Mouse (Mus musculus) urinary bladder, postnatal 4 days (tissue): Measurements from ENCODE around the gene Atp1b1.

Experiments used
- DNase-seq, 2 experiments: peaks; one replicate each; pipeline ENCODE4 v3.0.0; 2021 to 2022; ENCODE audit warnings: low spot score in 2 of 2

The Atp1b1 gene

DNA sequence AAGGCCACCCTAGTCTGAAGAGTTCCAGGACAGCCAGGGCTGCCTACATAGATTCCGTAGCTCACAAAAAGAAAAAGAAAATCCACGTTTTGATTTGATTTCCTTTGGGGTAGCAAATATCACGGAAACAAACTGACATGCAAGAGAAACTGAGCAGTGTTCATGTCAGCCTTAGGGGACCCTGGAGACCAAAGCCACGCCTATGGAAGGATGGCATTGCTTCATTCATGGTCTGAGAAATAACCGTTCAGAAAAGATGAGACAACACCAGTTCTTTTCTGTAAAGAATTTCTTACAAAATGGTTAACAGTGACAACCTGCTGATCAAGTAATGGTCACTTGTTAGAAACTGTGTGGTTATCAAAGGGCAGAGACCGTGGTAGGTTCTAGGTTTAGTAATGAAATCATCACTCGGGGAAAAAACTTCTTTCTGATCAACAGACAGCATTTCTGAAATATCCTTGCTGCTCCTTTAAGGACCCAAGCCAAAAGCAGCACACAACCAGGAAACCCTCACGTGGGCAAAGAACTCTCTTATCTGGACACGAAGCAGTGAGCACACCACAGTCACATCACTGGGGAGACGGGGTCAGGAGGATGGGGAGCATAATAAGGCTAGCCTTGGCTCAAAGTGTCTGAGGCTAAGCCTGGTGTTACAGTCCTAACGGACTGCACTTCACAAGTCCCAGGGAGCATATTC lies 17.3 kb downstream of the Atp1b1 start:
- DNase-seq, result no peak

DNA sequence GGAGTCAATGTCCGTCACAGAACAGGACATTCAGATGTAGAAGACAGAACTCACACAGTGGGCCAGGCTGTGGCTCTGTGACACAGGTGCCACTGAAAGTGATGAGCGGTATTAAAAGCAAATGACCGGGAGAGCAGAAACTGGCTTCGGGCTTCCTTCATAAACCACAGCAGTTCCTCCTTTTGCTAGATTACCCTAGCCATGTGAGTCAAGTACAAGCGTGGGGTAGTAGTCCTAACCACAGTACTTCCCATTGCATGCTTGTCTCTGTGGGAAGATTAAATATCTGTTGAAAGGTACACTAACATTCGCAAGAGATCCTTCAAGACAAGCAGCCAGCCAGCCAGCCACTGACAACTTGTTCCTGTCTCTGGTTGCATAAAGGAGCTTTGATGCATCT lies 17.9 kb downstream of the Atp1b1 start:
- DNase-seq, result no peak

DNA sequence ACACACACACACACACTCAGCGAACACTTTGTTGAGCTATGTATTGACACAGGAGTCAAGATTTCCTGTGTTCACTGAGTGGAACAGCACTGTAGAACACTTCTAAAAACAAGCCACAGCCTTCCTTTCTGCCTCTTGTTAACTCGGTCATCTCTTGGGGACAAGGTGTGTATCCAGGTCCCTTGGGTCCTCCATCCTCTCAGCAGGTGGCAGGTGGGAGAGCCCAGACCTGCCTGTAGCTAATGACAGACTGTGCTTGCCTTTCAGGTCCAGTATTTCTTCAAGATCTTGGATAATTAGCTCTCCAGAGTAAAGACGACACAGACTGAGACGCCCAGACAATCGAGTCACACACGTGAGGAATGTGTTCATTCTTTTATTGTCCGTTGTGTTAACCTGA lies 21.4 kb downstream of the Atp1b1 start:
- no peak for DNase-seq

DNA sequence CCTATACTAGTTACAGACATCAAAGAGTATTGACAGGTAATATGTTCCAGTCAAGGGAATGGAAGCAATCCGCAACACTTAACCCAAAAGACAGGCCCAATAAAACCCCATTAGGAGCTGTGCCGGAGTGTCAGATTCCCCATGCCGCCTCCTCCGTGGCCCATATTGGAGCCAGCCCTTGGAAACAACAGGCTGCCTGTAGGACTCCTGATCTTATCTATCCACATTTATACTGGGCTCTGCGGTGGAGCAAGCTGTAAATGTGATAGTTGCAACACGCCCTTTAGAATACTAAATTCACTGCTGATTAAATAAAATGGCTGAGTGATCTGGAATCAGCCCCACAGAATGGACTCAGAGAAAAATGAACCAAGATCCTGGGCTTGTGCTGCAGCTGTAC lies 24.1 kb downstream of the Atp1b1 start:
- DNase-seq, result no peak

DNA sequence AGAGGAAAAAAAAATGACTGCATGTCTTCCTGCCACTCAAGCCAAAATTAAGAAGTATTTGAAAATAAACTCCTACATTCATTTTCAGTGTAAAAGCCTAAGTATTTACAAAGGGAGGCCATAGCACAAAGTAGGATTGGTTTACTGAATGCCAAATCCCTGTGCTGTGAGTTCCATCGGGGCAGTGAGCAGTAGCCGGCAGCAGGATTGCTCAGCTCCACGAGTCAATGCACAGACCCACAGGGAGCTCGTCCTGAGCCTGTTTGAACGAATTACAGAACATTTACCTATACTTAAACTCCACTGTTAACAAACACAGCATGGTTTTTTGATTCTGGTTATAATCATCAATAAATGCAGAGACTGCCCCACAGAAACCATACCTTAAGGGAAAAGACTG lies 25.5 kb downstream of the Atp1b1 start:
- no peak for DNase-seq

DNA sequence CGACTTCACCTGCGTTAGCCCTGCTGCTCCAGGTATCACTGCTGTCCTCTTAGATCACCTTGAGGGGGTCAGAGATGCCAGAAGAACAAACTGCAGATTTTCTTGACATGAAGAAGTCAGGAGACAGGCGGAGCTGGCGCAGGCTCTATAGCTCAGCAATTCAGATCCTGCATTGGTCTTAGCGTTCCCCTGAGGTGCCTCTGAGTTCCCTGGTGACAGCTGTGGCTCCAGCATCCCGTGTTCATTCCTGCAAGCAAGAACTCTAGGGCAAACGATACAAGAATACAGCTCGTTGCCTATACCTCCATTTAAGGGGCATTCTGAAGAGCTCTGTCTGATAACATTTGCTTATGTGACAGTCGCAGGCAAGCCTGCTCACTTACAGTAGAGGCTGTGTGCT lies 29.5 kb downstream of the Atp1b1 start:
- DNase-seq, result no peak

DNA sequence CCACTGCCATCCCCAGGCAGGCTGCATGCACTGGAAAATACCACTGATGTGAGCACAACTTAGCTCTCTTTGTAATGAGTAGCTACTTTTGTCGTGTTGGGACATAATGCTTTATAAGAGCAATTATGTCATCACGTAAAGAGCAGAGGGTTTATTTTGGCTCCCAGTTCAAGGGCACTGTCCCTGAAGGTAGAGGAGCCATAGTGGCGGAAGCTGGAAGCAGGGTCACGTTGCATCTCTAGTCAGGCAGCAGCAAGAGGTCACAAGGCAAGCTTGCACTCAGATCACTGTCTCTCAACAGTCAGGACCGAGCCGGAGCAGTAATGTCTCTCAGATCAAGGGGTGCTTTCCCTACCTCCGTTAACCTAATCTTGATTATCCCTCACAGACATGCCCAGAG lies 30.4 kb downstream of the Atp1b1 start:
- DNase-seq, result no peak

DNA sequence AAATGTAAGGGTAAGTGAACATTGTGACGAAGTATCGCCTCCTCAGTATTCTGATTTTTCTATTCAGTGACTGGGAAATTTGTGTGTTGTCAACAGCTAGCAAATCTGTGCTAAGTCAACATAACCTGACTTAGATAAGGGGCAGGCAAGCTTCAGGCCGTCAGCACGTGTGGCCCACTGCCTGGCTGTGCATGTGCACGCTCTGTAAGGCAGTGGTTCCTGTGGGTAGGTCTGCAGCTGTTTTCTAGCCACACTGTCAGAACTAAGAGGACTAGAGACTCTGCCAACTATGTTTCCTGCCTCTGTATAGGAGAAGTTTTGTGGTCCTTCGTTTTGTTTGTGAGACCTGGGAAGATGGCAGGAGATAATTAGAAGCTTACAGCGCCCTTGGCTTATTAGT lies 31.9 kb downstream of the Atp1b1 start:
- DNase-seq, result no peak

DNA sequence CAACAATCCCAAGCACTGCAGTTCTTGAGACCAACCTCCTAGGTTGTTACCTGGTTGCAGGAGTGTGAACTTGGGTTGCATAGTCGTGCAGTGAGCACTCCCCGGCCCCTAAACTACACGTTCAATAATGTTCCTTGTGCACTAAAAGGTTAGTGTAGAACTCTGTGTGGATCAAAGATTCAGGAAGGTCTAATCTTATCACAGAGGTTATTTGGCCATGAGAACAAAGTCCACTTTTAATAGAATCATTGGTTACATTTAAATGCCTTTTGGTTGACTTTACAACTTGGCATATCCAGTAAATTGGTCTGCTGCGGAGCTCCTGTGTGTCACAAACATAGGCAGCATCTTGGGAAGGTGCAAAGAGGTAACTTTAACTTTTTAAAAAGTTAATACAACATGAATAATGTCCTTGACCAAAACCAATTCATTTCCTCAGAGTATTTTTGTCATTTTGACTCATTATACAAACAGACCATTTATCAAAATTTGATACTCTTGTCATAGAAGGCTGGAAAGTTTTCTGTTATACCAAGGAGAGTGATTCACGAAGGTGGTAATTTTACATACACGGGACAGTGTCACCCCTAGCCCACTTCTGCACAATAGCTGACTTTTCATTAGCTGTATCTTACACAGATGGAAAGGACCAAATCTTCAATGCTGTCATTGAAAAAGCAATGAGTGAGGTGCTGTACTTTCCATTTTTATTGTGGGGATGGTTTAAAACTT lies 37.4 kb downstream of the Atp1b1 start:
- no peak for DNase-seq

DNA sequence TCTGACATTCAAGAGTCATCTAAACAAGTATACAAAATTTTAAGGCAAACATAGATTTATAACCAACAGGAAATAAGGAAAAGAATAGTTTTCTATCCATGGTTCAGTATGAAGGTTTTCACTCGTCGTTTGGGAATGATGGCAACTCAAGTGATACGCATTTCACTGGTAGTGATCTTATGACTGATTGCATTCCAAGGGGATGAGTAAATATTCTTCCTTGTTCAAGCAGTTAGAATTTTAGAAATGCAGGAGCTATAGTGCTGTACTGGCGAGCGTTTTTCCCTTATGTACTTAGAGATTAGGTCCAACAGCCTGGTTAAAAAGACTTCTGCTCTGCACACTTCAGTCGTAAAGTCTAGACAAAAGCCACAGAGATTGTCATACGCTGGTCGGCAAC lies 38.8 kb downstream of the Atp1b1 start:
- DNase-seq, result no peak

DNA sequence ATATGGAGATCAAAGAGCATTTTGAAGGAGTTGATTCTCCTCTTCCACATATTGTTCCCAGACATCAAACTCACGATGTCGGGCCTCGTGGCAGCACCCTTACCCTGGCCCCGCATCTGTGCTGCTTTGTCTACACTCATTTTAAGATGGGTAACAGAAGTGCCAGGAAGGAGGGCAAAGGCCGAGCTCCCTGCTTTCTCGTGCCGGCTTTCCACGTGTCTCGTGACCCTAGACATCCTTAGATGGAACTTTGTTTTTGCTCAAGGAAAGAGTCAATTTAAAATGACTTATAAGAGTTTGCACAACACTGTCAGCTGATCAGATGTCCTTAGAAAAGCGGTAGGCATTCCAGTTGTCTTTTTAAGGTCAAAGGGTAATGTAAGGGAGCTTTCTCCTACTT lies 39.8 kb downstream of the Atp1b1 start:
- no peak for DNase-seq

DNA sequence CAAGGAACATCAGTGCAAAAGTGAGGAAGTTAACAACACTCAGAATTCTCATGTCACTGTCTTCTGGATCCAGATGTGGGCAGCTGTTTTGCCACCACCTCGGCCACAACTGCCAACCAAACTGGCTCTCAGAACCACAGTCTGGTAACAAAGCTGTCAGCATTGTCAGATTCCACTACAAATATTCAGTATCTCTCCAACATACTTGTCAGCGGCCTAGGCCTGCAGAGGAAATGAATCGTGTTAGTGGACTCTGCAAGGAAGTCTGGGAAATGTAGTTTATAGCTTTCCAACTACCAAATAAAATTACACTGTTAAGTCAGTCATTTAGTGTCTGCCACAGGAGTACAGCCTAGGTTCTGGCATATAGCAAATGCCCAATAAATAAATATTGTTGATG lies 40.6 kb downstream of the Atp1b1 start:
- no peak for DNase-seq

DNA sequence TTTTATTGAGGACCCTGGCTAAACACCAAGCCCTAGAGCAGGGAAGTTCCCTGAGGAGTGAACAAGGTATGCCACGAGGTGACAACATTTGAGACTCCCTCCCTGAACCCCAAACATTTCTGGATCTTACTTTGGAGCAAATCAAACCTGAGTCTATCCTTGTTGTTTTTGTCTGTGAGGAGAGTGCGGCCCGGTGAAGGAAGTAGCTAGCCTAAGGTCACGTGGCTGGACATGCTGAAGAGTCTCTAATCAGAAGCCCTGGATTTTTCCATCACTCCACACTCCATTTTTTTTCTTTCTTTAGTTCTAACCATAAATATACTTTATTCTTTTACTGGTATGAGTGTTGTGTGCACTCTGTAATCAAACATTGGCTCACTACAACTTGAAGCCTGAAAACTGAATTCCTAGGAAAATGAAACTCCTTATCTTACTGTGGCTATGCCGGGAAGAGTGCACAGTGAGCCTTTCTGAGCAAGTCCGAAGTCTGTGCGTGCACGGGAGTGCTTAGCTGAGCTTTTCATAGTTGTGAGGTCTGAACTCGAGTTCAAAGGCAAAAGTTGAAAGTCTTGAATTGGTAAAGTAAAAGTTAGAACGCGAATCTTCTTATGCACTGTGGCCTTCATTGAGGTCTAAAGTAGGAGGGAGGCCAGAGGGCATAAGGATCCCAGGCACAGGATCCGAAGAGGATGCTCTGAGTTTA lies 41.3 kb downstream of the Atp1b1 start:
- no peak for DNase-seq

DNA sequence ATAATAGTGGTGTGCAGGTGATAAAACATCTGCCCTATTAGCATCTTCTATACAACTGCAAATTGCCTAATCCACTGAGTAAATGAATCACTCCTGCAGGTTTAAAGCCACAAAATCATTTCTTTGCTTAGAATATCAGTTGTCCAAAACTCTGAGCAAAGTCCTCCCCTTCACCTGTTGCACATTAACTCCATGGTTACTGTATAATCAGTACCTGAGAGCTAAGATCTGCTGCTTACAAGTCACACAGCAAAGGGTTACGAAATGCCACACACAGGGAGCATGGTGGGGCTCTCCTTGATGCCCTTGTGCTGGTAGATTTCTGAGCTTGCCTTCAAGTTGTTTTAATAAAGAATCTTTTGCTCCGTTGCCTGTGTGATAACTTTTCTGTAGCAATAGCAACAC lies 42.8 kb downstream of the Atp1b1 start:
- DNase-seq, result no peak

DNA sequence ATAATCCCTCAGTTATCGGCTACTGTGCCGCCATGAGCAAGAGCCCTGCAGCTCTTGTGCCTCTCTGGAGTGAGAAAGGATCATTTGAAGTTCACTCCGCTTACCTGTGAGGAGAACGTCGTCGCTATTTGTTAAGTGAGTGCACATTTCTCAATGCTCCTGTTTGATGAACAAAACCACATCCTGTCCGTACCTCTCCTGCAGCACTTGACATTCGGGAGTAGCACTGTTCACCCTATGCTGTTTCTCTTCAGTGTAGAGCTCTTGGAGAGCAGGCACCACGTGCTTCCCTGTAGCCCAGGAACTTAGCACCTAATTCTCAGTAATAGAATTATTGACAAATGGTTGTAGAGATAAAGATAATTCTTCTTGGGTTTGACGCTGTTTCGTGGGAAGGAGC lies 44.5 kb downstream of the Atp1b1 start:
- DNase-seq, result no peak

DNA sequence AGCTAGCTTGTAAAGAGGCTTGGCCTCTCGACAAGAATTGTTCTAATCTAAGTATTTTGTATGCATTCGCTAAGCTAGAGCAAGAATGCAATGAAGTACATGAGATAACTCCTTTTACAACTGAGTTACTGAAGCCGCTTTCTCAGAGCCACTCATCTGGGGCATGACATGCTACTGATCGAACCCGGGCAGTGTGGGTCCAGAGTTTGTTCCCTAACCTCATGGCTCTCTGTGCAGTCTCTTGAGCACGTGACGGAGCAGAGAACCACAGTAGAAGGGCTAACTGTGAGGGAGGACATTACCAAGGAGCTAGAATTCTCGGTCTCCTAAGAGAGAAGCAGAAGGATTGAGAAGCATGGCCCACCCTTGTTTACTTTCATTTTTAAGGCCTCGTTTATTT lies 45.2 kb downstream of the Atp1b1 start:
- DNase-seq, result no peak

DNA sequence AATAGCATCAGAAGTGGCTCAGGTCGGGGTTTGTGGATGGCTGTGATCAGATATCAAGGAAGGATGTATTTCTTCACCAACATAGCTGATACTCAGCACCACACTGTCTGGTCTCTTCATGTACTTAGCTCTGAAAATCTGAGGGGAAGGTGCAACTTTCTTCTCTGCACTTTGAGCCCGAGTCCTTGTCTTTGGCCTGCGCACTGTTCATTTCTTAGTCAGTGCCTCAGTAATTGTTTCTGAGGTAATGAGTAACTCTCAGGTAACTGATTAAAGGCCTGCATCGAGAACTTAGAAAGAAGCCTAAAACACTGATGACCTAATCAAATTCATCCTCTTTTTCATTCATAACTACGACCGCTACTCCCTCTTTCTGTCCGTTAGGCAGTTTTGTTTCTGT lies 46.8 kb downstream of the Atp1b1 start:
- no peak for DNase-seq

DNA sequence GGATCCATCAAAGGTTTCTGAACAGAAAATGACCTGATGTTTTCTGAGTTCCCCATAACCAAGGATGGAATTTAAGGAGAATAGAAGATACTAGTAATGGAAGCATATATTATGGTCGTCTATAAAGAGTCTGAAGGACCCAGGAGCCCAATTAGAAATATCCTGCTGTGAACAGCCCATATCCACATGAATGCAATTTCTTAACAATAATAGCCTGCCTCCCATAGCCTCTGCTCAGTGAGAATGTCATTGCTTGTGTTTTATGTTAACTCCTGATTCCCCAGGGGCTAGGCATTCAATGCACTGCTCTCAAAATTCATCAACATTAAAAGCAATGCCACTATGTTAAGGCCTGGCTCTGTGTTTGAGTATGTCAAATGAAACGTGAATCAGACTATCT lies 49.5 kb downstream of the Atp1b1 start:
- DNase-seq, result no peak

DNA sequence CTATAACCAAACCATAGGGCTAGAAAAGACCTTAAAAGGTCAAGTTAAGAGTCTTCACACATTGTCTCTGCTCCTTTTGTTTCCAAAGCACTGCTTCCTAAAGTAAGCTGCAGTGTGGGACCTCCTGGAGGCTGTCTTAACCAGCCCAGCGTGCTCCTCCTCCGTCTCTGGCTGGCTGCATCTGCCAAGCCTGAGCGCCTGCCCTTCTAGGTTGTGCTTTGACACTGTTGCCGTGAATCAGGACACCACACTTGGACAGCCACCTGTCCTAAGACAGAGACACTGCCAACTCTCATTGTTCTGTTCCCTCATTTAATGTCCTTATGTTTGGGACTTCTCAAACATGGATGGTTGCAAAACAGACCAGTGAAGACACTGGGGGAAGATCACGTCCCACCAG lies 51.6 kb downstream of the Atp1b1 start:
- DNase-seq, result no peak

DNA sequence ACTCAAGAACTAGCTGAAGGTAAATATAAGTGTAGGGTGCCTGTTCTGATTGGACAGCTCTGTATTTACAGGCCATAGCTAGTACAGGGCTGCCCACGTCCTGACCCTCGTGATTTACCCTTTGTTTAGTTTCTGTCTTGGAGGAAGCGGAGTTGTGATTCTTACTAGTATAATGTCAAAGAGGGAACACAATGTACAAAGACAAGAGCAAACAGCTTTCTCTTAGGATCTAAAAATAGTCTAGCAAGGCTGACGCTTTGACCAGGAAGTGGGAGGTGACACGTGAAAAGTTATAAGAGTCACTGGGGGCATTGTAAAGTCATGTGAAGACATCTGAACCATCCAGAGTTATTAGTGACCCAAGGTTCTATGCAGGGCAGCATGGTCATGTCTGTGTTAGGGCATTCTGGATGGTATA lies 52.8 kb downstream of the Atp1b1 start:
- DNase-seq, result no peak

DNA sequence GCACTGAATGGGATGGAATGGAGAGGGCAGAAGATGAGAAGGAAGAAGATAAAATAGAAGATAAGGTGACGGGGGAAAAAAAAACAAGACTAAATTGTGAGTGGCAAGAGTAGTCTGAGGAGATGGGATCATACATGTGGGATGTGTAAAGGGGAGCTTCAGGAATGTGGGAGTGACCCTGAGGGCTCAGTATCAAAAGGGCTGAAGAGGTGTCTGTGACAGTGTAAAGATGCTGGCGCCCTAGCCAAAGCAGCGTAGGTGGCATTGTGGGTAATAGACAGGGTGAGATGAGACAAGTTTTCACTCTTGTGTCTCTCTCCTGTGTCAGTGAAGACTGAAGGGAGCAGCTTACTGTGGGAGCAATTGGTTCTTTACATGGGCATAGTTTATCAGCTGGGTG lies 58.6 kb downstream of the Atp1b1 start:
- DNase-seq, result no peak

DNA sequence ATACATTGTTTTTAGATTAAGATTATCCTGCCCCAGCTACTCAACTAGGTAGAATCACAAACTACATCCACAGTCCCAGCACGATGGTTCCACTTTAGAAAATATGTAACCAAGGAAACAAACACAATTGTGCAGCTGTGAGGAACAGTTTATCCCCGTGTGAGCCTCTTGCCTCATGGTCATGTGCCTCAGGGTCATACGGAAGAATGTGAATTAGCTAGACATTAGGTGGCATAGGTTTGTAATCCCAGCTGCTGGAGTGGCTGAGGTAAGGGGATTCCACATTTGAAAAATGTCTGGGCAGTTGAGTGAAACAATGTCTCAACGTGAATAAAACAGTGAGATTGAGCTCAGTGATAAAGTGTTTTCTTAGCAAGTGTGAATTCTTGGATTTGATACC lies 60.5 kb downstream of the Atp1b1 start:
- no peak for DNase-seq

DNA sequence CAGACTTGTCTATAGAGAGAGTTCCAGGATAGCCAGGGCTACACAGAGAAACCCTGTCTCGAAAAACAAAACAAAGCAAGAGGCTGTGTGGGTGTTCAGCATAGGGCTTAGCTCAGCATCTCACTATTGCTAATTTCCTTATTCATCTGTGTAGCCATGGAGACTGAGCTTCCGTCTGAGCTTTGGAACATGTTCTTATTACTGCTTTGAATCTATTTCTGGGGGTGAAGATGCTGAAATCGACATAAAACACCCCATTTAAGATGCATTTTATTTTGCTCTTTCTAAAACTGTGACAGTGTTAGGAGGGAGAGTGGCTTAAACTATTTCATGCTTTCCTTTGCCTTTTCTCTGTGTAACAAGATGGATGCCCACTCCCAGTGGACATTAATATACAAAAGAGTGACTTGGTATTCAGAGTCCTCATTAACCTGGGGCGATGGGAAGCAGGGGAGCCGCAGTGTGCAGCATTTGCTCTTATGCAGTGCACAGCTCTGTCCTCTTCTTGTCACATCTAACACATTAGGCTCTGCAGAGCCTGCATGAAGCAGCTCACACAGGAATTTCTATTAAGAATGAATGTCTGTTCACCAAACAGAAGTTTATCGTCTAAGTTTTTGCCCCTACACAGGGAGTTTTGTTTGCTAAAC lies 62.9 kb downstream of the Atp1b1 start:
- DNase-seq, result no peak
